Mouse (Mus musculus) large intestine, adult 2 months (tissue): ENCODE data around the gene Zfp819. TPM values are rescaled to one million over a fixed set of nuclear protein-coding genes. Genes with fewer than 3 reads are reported as not detected.

Experiments used
- DNase-seq: peaks from one replicate; pipeline ENCODE4 v3.0.0-alpha.2; 2012; ENCODE audit warnings: low read depth, low spot score
- WGBS: fragments of 180-500 bp; shearing (Covaris S2); methylation state at CpG from one replicate; pipeline ENCODE4 v1.1.7; 2018; 5-methylcytosine and 5-hydroxymethylcytosine counted together
- polyA plus RNA-seq: library from polyadenylated mRNA; depleted of rRNA; stranded (reverse); fragments of >200 nt; gene quantifications from 2 replicates; pipeline ENCODE4 v1.2.3, GENCODE M21; 2012; rRNA removed

Zfp819 gene
- polyA plus RNA-seq: 0.10 TPM in 1 of 2 replicates, not detected in the other

GRCm38 (mm10) chr7:43606896-43607742 is at the start of gene Zfp819:
Gene Zfp819 (plus strand): TSS chr7:43607169.
- DNase-seq: peak; percentile 37
- 15% methylated on average over 41 of the region's 41 CpGs for WGBS

- DNase-seq: peak; percentile 29
- WGBS: under 1% methylated on average over 27 of the region's 27 CpGs
Observed at GRCm38 (mm10) chr7:43562006-43562633, 44.8 kb upstream of the Zfp819 start, which contains the start of gene Zfp658. Gene Zfp658 (plus strand): TSS chr7:43562256.

GRCm38 (mm10) chr7:43562651-43563070 is 44.3 kb upstream of the Zfp819 start:
- WGBS: 0% methylated on average over 10 of the region's 10 CpGs
- DNase-seq: no peak

- WGBS: 26% methylated on average over 6 of the region's 6 CpGs
- no peak for DNase-seq
Observed at GRCm38 (mm10) chr7:43563300-43563699, 43.7 kb upstream of the Zfp819 start.

- no peak for DNase-seq
- WGBS: 92% methylated on average over 2 of the region's 2 CpGs
Observed at GRCm38 (mm10) chr7:43571216-43571615, 35.8 kb upstream of the Zfp819 start.

GRCm38 (mm10) chr7:43579440-43580171 is 27.4 kb upstream of the Zfp819 start, which contains the start of gene Zfp719:
Gene Zfp719 (plus strand): TSS chr7:43579610.
- under 1% methylated on average over 37 of the region's 37 CpGs for whole genome bisulfite sequencing
- DNase-seq: peak; percentile 98

- WGBS: 52% methylated on average over 5 of the region's 5 CpGs
- DNase-seq: no peak
Observed at GRCm38 (mm10) chr7:43580526-43580925, 26.4 kb upstream of the Zfp819 start.

GRCm38 (mm10) chr7:43584790-43585189 is 22.2 kb upstream of the Zfp819 start:
- WGBS: 90% methylated on average over 5 of the region's 5 CpGs
- no peak for DNase-seq

- no peak for DNase-seq
- 39% methylated on average over 5 of the region's 5 CpGs for WGBS
Observed at GRCm38 (mm10) chr7:43601884-43602283, 5.1 kb upstream of the Zfp819 start.

- no peak for DNase-seq
- WGBS: 30% methylated on average over 5 of the region's 5 CpGs
Observed at GRCm38 (mm10) chr7:43607743-43608287, 846 bp downstream of the Zfp819 start.

GRCm38 (mm10) chr7:43608316-43608824 is 1.4 kb downstream of the Zfp819 start:
- no peak for DNase-seq
- WGBS: 48% methylated on average over 7 of the region's 7 CpGs

- DNase-seq: no peak
- 88% methylated on average over 14 of the region's 14 CpGs for WGBS
Observed at GRCm38 (mm10) chr7:43613816-43614551, 7.0 kb downstream of the Zfp819 start.

- WGBS: 72% methylated on average over 7 of the region's 7 CpGs
- no peak for DNase-seq
Observed at GRCm38 (mm10) chr7:43622927-43623326, 16.0 kb downstream of the Zfp819 start.

GRCm38 (mm10) chr7:43623819-43624218 is 16.9 kb downstream of the Zfp819 start:
- 34% methylated on average over 10 of the region's 10 CpGs for WGBS
- DNase-seq: no peak

- 72% methylated on average over 3 of the region's 3 CpGs for WGBS
- no peak for DNase-seq
Observed at GRCm38 (mm10) chr7:43625065-43625464, 18.1 kb downstream of the Zfp819 start.

GRCm38 (mm10) chr7:43625794-43626422 is 18.9 kb downstream of the Zfp819 start:
- no peak for DNase-seq
- 74% methylated on average over 8 of the region's 8 CpGs for WGBS

GRCm38 (mm10) chr7:43633940-43634339 is 27.0 kb downstream of the Zfp819 start:
- DNase-seq: no peak
- WGBS: 33% methylated on average over 4 of the region's 4 CpGs

GRCm38 (mm10) chr7:43634500-43634899 is 27.5 kb downstream of the Zfp819 start, which contains the start of gene Ceacam18:
Gene Ceacam18 (plus strand): TSS chr7:43634707.
- 17% methylated on average over 6 of the region's 6 CpGs for WGBS

More at GRCm38 (mm10) chr7:43634500-43634899, 27.5 kb downstream of the Zfp819 start, which contains the start of gene Ceacam18:
- peak; percentile 43 for DNase-seq
